Comparison of ENCODE assay signal across 8 mouse cellular contexts in genomic region chr14:40979002-40979401, GRCm38 (mm10). TPM values are rescaled to one million over a fixed set of nuclear protein-coding genes. Genes with fewer than 3 reads are reported as not detected.
A peak's percentile ranks its signal among the peaks of the same experiment; 100 is the strongest.
DNase-seq lines count a peak whose midpoint lies in the region; ATAC-seq lines count a peak whose summit lies in the region.

No protein-coding gene starts in this region.

- peaks cover 0 to 4% of the 10 kb centered on the region in 2 experiments; a peak in 1 of 4 replicates for H3K4me1 ChIP-seq in heart, embryonic 14.5 days (ENCODE audit: control insufficient read depth in 2 of 2, insufficient read depth in 2 of 2, low read length in 2 of 2)

- peak; percentile 81; the same call in 1 of the 2 replicates for ATAC-seq in heart, embryonic 14.5 days (ENCODE audit: insufficient number of reproducible peaks, insufficient read depth, low FRiP score, low read depth)
- peak; percentile 79 for ATAC-seq in megakaryocyte progenitor cell, adult 5-6 weeks (replicated peaks; ENCODE audit: poor library complexity)

- no peaks in the 10 kb centered on the region for H3K27me3 ChIP-seq in heart, embryonic 14.5 days (ENCODE audit: control insufficient read depth, insufficient read depth, low read length)

- H3K4me3 ChIP-seq in heart, embryonic 14.5 days (ENCODE audit: control insufficient read depth in 1 of 2, insufficient read depth in 1 of 2, low read depth in 1 of 2, low read length in 2 of 2): no peak overlapping the region

- 38% methylated on average over 4 of the region's 4 CpGs for WGBS in heart, embryonic 14.5 days

- H3K9me3 ChIP-seq in heart, embryonic 14.5 days (ENCODE audit: control insufficient read depth, low read length): no peaks in the 10 kb centered on the region

- peak; percentile 49 to 83 for DNase-seq in adrenal gland, adult (ENCODE audit: inconsistent age in 2 of 2, low spot score in 1 of 2)
- DNase-seq in adrenal gland, postnatal 4 days (ENCODE audit: low spot score in 2 of 2): no peak
- DNase-seq in spleen, postnatal 36 days (ENCODE audit: low spot score in 2 of 2): peak; percentile 48 to 57
- DNase-seq in spleen, adult 12 weeks (ENCODE audit: low spot score): no peak
- peak; percentile 78 for DNase-seq in kidney, postnatal 14 days
- DNase-seq in T-cell, adult 2 months (ENCODE audit: low spot score): no peak

- H3K4me2 ChIP-seq in heart, embryonic 14.5 days (ENCODE audit: low read length): no peak overlapping the region

- no peaks in the 10 kb centered on the region for H3K36me3 ChIP-seq in heart, embryonic 14.5 days (ENCODE audit: control insufficient read depth, insufficient read depth, low read length)

- H3K9ac ChIP-seq in heart, embryonic 14.5 days (ENCODE audit: low read length): no peak overlapping the region

- no peak overlapping the region for H3K27ac ChIP-seq in heart, embryonic 14.5 days (replicated peaks in 1 of 2; ENCODE audit: control insufficient read depth in 1 of 2, insufficient read depth in 1 of 2, low read depth in 2 of 2, low read length in 2 of 2)

RNA-seq across cellular contexts. Expression of gene Tspan14, which starts 12.4 kb away (rescaled TPM):
- total RNA-seq in adrenal gland, postnatal 4 days (2021): 10 to 100 TPM; 54.0 to 57.9 TPM
- 43.4 and 45.2 TPM in 2 replicates for polyA plus RNA-seq in heart, embryonic 14.5 days (2014; fragmentation: Nextera tagmentation; extraction: Ambion mirVana)
- total RNA-seq in megakaryocyte progenitor cell, adult 5-6 weeks (2015): 30.7 and 36.6 TPM in 2 replicates
- 35.6 and 42.0 TPM in 2 replicates for total RNA-seq in megakaryocyte progenitor cell, adult 5-6 weeks (2017)

RNA-seq across cellular contexts. Expression of gene Fam213a, which starts 34.6 kb away (rescaled TPM):
- 10 to 100 TPM; 75.5 to 79.0 TPM for total RNA-seq in adrenal gland, postnatal 4 days (2021)
- 42.2 and 46.7 TPM in 2 replicates for polyA plus RNA-seq in heart, embryonic 14.5 days (2014; fragmentation: Nextera tagmentation; extraction: Ambion mirVana)
- 10.8 and 20.4 TPM in 2 replicates for total RNA-seq in megakaryocyte progenitor cell, adult 5-6 weeks (2015)
- total RNA-seq in megakaryocyte progenitor cell, adult 5-6 weeks (2017): 8.7 and 15.3 TPM in 2 replicates

Comparison
In these comparisons a context has a peak if more than half of its experiments do, and no peak if none do; other contexts are left out.
1. DNase-seq: peak in adrenal gland, adult (2 of 2), spleen, postnatal 36 days (2 of 2) and kidney, postnatal 14 days (single experiment); none in adrenal gland, postnatal 4 days (0 of 2), spleen, adult 12 weeks (single experiment) and T-cell, adult 2 months (single experiment).